Mouse (Mus musculus) ES-E14 (cell line): Measurements from ENCODE around the gene Med9. TPM values are rescaled to one million over a fixed set of nuclear protein-coding genes. Genes with fewer than 3 reads are reported as not detected.

Experiments used
- DNase-seq: peaks from one replicate; pipeline ENCODE4 v3.0.0-alpha.2; 2013; ENCODE audit warnings: low read depth, low spot score
- H3K27ac ChIP-seq: 2 replicates; pipeline ENCODE4 v1.5.1; 2012; ENCODE audit warnings: low read depth, mild to moderate bottlenecking, low read length, moderate library complexity, mixed read lengths; ENCODE audit not compliant: poor library complexity, insufficient read depth, severe bottlenecking
- H3K36me3 ChIP-seq: 2 replicates; pipeline ENCODE4 v1.6.1; 2012; ENCODE audit warnings: mild to moderate bottlenecking, low read length, moderate library complexity, mixed read lengths; ENCODE audit not compliant: control insufficient read depth, poor library complexity, insufficient read depth, severe bottlenecking
- H3K4me1 ChIP-seq, 2 experiments: fragments of 150-350 bp in 1 of 2; sonication (generic) in 1 of 2; 2 replicates each; pipeline ENCODE4 v1.6.1; 2012; ENCODE audit warnings: low read length in 2 of 2, mild to moderate bottlenecking in 1 of 2, mixed read lengths in 1 of 2; ENCODE audit not compliant: control insufficient read depth in 2 of 2, insufficient read depth in 2 of 2, poor library complexity in 1 of 2
- H3K4me3 ChIP-seq, 2 experiments: fragments of 150-350 bp in 1 of 2; sonication (generic) in 1 of 2; 2 replicates each; pipeline ENCODE4 v1.5.1; 2012; ENCODE audit warnings: low read length in 2 of 2, low read depth in 1 of 2, mild to moderate bottlenecking in 1 of 2, mixed read lengths in 1 of 2; ENCODE audit not compliant: insufficient read depth in 1 of 2, poor library complexity in 1 of 2, severe bottlenecking in 1 of 2
- H3K9ac ChIP-seq: 2 replicates; pipeline ENCODE4 v1.6.1; 2012; ENCODE audit warnings: low read depth, mild to moderate bottlenecking, low read length, mixed read lengths; ENCODE audit not compliant: poor library complexity, insufficient read depth, severe bottlenecking
- H3K9me3 ChIP-seq: fragments of 150-350 bp; sonication (generic); 2 replicates; pipeline ENCODE4 v1.6.1; 2012; ENCODE audit warnings: low read depth, mild to moderate bottlenecking, low read length; ENCODE audit not compliant: control insufficient read depth, insufficient read depth
- CHD2 ChIP-seq: IDR thresholded peaks from 2 replicates; pipeline ENCODE4 v1.6.1; 2014; ENCODE audit warnings: mild to moderate bottlenecking, low read depth, low read length, inconsistent platforms
- HCFC1 ChIP-seq: IDR thresholded peaks from 2 replicates; pipeline ENCODE4 v1.6.1; 2012; ENCODE audit warnings: low read length, inconsistent platforms, borderline replicate concordance; ENCODE audit not compliant: insufficient read depth
- MAFK ChIP-seq: IDR thresholded peaks from 2 replicates; pipeline ENCODE4 v1.6.1; 2014; ENCODE audit warnings: mild to moderate bottlenecking, low read depth, low read length, inconsistent platforms; ENCODE audit not compliant: insufficient read depth
- ZC3H11A ChIP-seq: IDR thresholded peaks from 2 replicates; pipeline ENCODE4 v1.6.1; 2012; ENCODE audit warnings: low read depth, mild to moderate bottlenecking, inconsistent platforms, low read length, borderline replicate concordance
- ZNF384 ChIP-seq: IDR thresholded peaks from 2 replicates; pipeline ENCODE4 v1.6.1; 2012; ENCODE audit warnings: low read depth, low read length, inconsistent platforms
- in situ Hi-C, 2 experiments: fragments of 600-800 bp; cut with MboI; formaldehyde crosslinking; loops; one replicate each; pipeline ENCODE4 v1.15.1; 2025; ENCODE audit warnings: low sequenced_read_pairs in 2 of 2, inconsistent platforms in 1 of 2; ENCODE audit not compliant: unreplicated experiment in 2 of 2
- total RNA-seq: library from RNA; depleted of rRNA; stranded (reverse); fragments of 300-350 nt; gene quantifications from 2 replicates; pipeline ENCODE4 v1.2.3, GENCODE M21; 2012

Gene Med9
- total RNA-seq, 1 experiment = 22.9 TPM

DNA sequence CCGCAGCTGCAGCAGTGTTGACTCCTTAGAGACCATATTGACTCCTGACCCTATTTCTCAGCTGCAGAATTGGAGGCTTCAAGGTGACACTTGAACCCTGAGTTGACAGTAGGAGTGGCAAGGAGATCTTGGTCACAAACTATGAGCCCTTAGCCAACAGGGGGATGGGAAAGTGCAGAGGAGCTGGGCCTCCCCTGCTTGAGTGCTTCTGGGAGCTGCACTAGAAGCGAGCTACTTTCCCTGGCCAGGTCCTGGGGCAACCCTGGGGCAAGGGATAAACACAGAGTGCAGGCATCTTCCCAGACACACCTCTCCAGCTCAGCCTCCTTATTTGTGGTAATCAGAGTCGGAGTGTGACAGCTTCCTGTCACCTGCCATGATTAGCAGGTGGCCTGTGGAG, 14.6 kb downstream of the Med9 start:
- H3K4me1 ChIP-seq = peaks cover 0 to 18% of the 10 kb centered on the region in 2 experiments; a peak in 2 of 4 replicates

DNA sequence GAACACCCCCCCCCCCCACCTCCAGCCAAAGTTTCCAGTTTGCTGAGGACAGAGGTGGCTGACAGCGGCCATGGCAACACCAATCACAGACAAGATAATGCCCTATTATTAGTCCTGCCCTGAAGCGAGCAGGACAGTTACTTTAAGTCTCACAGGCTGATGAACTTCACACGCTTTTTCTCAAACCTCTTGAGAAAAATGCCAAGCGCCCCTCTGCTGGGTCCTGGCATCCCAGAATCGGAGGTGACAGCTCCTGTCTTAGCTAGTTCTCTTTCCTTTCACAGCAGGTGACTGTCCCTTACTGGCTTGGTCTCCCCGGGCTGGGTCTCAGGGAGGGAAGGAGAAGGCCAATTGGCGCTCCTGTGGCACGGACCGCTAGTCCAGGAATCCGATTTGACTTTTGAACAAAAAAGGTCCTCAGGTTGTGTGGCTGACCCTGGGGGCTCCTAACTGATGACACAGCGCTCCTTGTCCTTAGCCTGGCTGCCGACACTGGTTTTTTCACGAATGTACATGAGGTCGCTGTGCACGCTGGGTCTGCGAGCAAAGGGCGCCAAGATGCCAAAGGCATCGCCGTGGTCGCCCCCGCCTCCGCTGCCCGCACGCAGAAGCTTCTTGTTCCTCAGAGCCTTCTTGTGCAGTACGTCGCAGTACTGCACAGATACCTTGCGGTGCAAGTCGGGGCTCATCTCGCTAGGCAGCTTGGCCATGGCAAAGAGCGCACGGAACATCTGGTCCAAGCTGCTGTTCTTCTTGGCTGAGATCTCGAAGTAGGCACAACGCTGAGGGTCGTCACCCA, 15.6 kb downstream of the Med9 start:
- H3K9ac ChIP-seq = no peak overlapping the region
- TF ChIP-seq HCFC1 = no peak
- no peak for TF ChIP-seq ZC3H11A
- no peak for TF ChIP-seq ZNF384
- DNase-seq = no peak
- H3K36me3 ChIP-seq = peaks cover 13% of the 10 kb centered on the region; the same call in 1 of the 2 replicates
- peak overlapping the region; percentile 64 to 83; a peak in 3 of 4 replicates for H3K4me3 ChIP-seq
- H3K4me1 ChIP-seq = peaks cover 0 to 18% of the 10 kb centered on the region in 2 experiments; a peak in 2 of 4 replicates
- in situ Hi-C loops = no loop called here
- no peaks in the 10 kb centered on the region for H3K9me3 ChIP-seq
- H3K27ac ChIP-seq = no peak overlapping the region

More for the DNA sequence above, 14.6 kb downstream of the Med9 start:
- in situ Hi-C loops = no loop called here
- H3K9me3 ChIP-seq = no peaks in the 10 kb centered on the region
- no peak overlapping the region for H3K9ac ChIP-seq
- DNase-seq = no peak
- TF ChIP-seq MAFK = no peak
- TF ChIP-seq ZC3H11A = no peak
- no peak for TF ChIP-seq HCFC1
- no peak for TF ChIP-seq ZNF384
- no peak for TF ChIP-seq CHD2
- H3K4me3 ChIP-seq = no peak overlapping the region
- peaks cover 13% of the 10 kb centered on the region; the same call in 1 of the 2 replicates for H3K36me3 ChIP-seq
- no peak overlapping the region for H3K27ac ChIP-seq

DNA sequence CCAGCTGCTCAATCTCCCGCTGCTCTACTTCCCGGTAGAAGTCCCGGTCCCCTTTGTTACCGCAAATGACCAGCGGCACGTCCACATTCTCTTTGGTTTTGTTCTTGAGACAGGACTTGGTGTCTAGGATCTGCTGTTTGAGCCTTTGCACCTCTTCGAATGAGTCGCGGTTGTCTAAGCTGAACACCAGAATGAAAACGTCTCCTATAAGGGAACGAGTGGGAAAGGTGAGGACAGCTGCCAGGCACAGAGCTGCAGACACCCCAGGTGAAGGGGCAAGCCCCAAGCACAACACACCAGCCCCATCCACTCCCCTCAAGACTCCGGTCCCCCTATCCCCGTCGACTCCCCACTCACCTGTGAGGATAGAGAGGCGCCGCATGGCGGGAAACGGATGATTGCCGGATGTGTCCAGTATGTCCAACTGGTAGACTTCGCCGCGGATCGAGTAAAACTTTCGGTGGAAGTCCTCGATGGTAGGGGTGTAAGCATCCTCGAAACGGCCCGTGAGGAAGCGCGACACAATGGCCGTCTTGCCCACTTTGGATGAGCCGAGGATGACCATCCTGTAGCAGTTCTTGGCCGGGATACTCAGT, 16.3 kb downstream of the Med9 start:
- Histone ChIP-seq H3K4me1 (peaks cover 0 to 15% of the 10 kb centered on the region in 2 experiments; a peak in 2 of 4 replicates), H3K4me3 (peak overlapping the region; percentile 64 to 83), H3K36me3 (peaks cover 13% of the 10 kb centered on the region; the same call in 1 of the 2 replicates), H3K9ac (peak overlapping the region; percentile 57), H3K27ac (no peak overlapping the region), H3K9me3 (no peaks in the 10 kb centered on the region)
- in situ Hi-C loops = no loop called here
- 0 out of 2 replicates have a peak, but pooled peaks have one; percentile 18 for TF ChIP-seq ZC3H11A
- TF ChIP-seq CHD2 = no peak
- DNase-seq = no peak

DNA sequence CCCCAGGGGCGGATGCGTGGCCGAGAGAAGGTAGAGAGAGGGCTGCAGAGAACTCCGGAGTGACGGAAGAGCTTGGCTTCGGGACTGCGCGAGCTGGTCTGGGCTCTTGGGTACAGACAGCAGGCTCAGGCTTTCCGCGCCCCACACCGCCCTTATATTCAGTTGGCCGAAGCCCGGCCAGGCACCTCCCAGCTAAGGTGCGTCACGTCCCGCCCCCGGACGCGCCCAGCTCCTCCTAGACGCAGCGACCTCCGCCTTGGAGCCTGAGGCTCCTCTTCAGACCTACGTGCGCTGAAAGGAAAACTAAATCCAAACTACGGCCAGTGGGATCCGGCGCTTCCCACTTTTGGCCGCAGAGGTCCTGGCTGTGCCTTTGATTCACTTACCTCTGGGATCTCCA, 16.8 kb downstream of the Med9 start, which contains the start of gene Rasd1:
TSS of gene Rasd1 (minus strand) at position 127 of the 400 bp plus-strand sequence.
- peak within 1 kb of the TSS; percentile 57 for H3K9ac ChIP-seq
- no peak within 1 kb of the TSS for H3K27ac ChIP-seq
- TF ChIP-seq CHD2 = no peak
- TF ChIP-seq HCFC1 = no peak
- no peak for TF ChIP-seq ZNF384
- no peak for TF ChIP-seq MAFK
- TF ChIP-seq ZC3H11A = no peak
- in situ Hi-C loops = no loop called here
- no peaks in the 10 kb centered on the region for H3K9me3 ChIP-seq
- H3K4me1 ChIP-seq = peaks cover 0 to 11% of the 10 kb centered on the region in 2 experiments; a peak in 1 of 4 replicates
- peak; percentile 66 for DNase-seq
- peak within 1 kb of the TSS; percentile 64 to 83 for H3K4me3 ChIP-seq
- H3K36me3 ChIP-seq = peaks cover 13% of the 10 kb centered on the region; the same call in 1 of the 2 replicates
